In genomic region chr3:89340465-89340864, GRCm38 (mm10) we compare ENCODE assay signal across 9 mouse cellular contexts. TPM values are rescaled to one million over a fixed set of nuclear protein-coding genes. Genes with fewer than 3 reads are reported as not detected.
DNase-seq lines count a peak whose midpoint lies in the region; ATAC-seq and TF ChIP-seq lines count a peak whose summit lies in the region.
"Had no signal": no experiment of that assay in that cellular context is flagged by ENCODE, and none has a peak within 500 bp of the region (broad histone marks: within the 10 kb centered on the region; RNA-seq: fewer than 3 reads in every experiment).

No protein-coding gene starts in this region.

- WGBS in embryonic facial prominence, embryonic 11.5 days = 2% methylated on average over 11 of the region's 11 CpGs
- WGBS in heart, embryonic 11.5 days (ENCODE audit: insufficient replicate concordance) = 7% methylated on average over 11 of the region's 11 CpGs
- 4% methylated on average over 11 of the region's 11 CpGs for WGBS in kidney, postnatal 0 days
- 4% methylated on average over 11 of the region's 11 CpGs for WGBS in neural tube, embryonic 15.5 days

- H3K4me2 ChIP-seq in embryonic facial prominence, embryonic 11.5 days (ENCODE audit: low read depth, low read length) = peak overlapping the region; percentile 57
- peak overlapping the region; percentile 63 for H3K4me2 ChIP-seq in heart, embryonic 11.5 days
- peak overlapping the region; percentile 50 for H3K4me2 ChIP-seq in kidney, postnatal 0 days (ENCODE audit: low read length)
- H3K4me2 ChIP-seq in neural tube, embryonic 15.5 days = peak overlapping the region; percentile 66

- H3K4me3 ChIP-seq in embryonic facial prominence, embryonic 11.5 days (ENCODE audit: low read depth, low read length) = peak overlapping the region; percentile 19; the same call in 1 of the 2 replicates
- H3K4me3 ChIP-seq in heart, embryonic 11.5 days (ENCODE audit: low read depth, low read length) = peak overlapping the region; percentile 19; the same call in 1 of the 2 replicates
- H3K4me3 ChIP-seq in kidney, postnatal 0 days (replicated peaks; ENCODE audit: low read depth, low read length) = no peak overlapping the region
- H3K4me3 ChIP-seq in neural tube, embryonic 15.5 days (replicated peaks) = peak overlapping the region; percentile 35

- TF ChIP-seq CTCF in kidney, postnatal 0 days (IDR thresholded peaks at IDR 0.05; ENCODE audit: low read depth) = peak; percentile 97

- DNase-seq in adrenal gland, postnatal 14 days = peak; percentile 84
- DNase-seq in embryonic facial prominence, embryonic 11.5 days (ENCODE audit: low spot score) = peak; percentile 92
- peak; percentile 78 for DNase-seq in kidney, postnatal 0 days (ENCODE audit: low spot score)
- DNase-seq in lung, adult 18-20 months = peak; percentile 64 to 78
- DNase-seq in thymus, postnatal 10 days (ENCODE audit: low spot score in 2 of 2) = peak; percentile 58 to 83

- H3K27me3 ChIP-seq in embryonic facial prominence, embryonic 11.5 days (ENCODE audit: control insufficient read depth, insufficient read depth, low read length) = no peaks in the 10 kb centered on the region
- H3K27me3 ChIP-seq in heart, embryonic 11.5 days (ENCODE audit: control insufficient read depth, insufficient read depth, low read length) = peaks cover 2% of the 10 kb centered on the region; the same call in 1 of the 2 replicates
- no peaks in the 10 kb centered on the region for H3K27me3 ChIP-seq in kidney, postnatal 0 days (ENCODE audit: insufficient read depth, low read length)
- no peaks in the 10 kb centered on the region for H3K27me3 ChIP-seq in neural tube, embryonic 15.5 days (replicated peaks)

- no peak overlapping the region for H3K27ac ChIP-seq in embryonic facial prominence, embryonic 11.5 days (replicated peaks; ENCODE audit: low read depth, low read length)
- no peak overlapping the region for H3K27ac ChIP-seq in heart, embryonic 11.5 days (ENCODE audit: low read depth, low read length)
- no peak overlapping the region for H3K27ac ChIP-seq in kidney, postnatal 0 days
- no peak overlapping the region for H3K27ac ChIP-seq in neural tube, embryonic 15.5 days (replicated peaks)

- peak; percentile 68 for ATAC-seq in CD4-positive, CD25-positive, alpha-beta regulatory T cell, adult 4 months
- 0 out of 2 replicates have a peak, but pooled peaks have one; percentile 7 for ATAC-seq in embryonic facial prominence, embryonic 11.5 days (replicated peaks; ENCODE audit: insufficient number of reproducible peaks, low FRiP score, low TSS enrichment, low read depth)
- no peak for ATAC-seq in heart, embryonic 11.5 days (replicated peaks; ENCODE audit: insufficient number of reproducible peaks, low FRiP score, low TSS enrichment)
- no peak for ATAC-seq in kidney, postnatal 0 days (replicated peaks; ENCODE audit: low FRiP score, low read depth)
- peak; percentile 63 for ATAC-seq in neural tube, embryonic 15.5 days (ENCODE audit: low FRiP score)

- peak overlapping the region; percentile 48 for H3K9ac ChIP-seq in embryonic facial prominence, embryonic 11.5 days (replicated peaks; ENCODE audit: low read length)
- 0 out of 2 replicates have a peak overlapping the region, but pooled peaks have one; percentile 16 for H3K9ac ChIP-seq in heart, embryonic 11.5 days (ENCODE audit: low read depth, low read length)
- H3K9ac ChIP-seq in kidney, postnatal 0 days (ENCODE audit: low read depth, low read length) = no peak overlapping the region
- peak overlapping the region; percentile 39 for H3K9ac ChIP-seq in neural tube, embryonic 15.5 days (replicated peaks)

- H3K4me1 ChIP-seq in embryonic facial prominence, embryonic 11.5 days (ENCODE audit: control insufficient read depth, insufficient read depth, low read length) = peaks cover 8% of the 10 kb centered on the region
- peaks cover 26% of the 10 kb centered on the region for H3K4me1 ChIP-seq in heart, embryonic 11.5 days (ENCODE audit: control insufficient read depth, insufficient read depth, low read length)
- H3K4me1 ChIP-seq in kidney, postnatal 0 days (replicated peaks; ENCODE audit: insufficient read depth, low read length) = peaks cover 5% of the 10 kb centered on the region
- peaks cover 54% of the 10 kb centered on the region for H3K4me1 ChIP-seq in neural tube, embryonic 15.5 days

- no peaks in the 10 kb centered on the region for H3K9me3 ChIP-seq in embryonic facial prominence, embryonic 11.5 days (replicated peaks; ENCODE audit: control insufficient read depth, low read length)
- H3K9me3 ChIP-seq in heart, embryonic 11.5 days (replicated peaks; ENCODE audit: control insufficient read depth, low read length) = no peaks in the 10 kb centered on the region
- no peaks in the 10 kb centered on the region for H3K9me3 ChIP-seq in kidney, postnatal 0 days (replicated peaks; ENCODE audit: low read length)
- no peaks in the 10 kb centered on the region for H3K9me3 ChIP-seq in neural tube, embryonic 15.5 days (replicated peaks)

- H3K36me3 ChIP-seq in embryonic facial prominence, embryonic 11.5 days (replicated peaks; ENCODE audit: control insufficient read depth, insufficient read depth, low read depth, low read length) = no peaks in the 10 kb centered on the region; the same call in 1 of the 2 replicates
- peaks cover 5% of the 10 kb centered on the region; the same call in 1 of the 2 replicates for H3K36me3 ChIP-seq in heart, embryonic 11.5 days (ENCODE audit: control insufficient read depth, insufficient read depth, low read length)
- peaks cover 16% of the 10 kb centered on the region for H3K36me3 ChIP-seq in kidney, postnatal 0 days (ENCODE audit: insufficient read depth, low read length)
- peaks cover 21% of the 10 kb centered on the region; the same call in 1 of the 2 replicates for H3K36me3 ChIP-seq in neural tube, embryonic 15.5 days

RNA-seq across cellular contexts. Expression of gene Efna4, which starts 2.6 kb away (rescaled TPM):
- not detected for polyA plus RNA-seq in CD4-positive, CD25-positive, alpha-beta regulatory T cell, adult 4 months (2017; shearing (Covaris generic))
- 0.26 and 0.68 TPM in 2 replicates for total RNA-seq in adrenal gland, postnatal 14 days (2021)
- polyA plus RNA-seq in embryonic facial prominence, embryonic 11.5 days (2014; fragmentation: Nextera tagmentation; extraction: Ambion mirVana) = 39.1 and 39.5 TPM in 2 replicates
- polyA plus RNA-seq in heart, embryonic 11.5 days (2014; fragmentation: Nextera tagmentation; extraction: Ambion mirVana) = 9.3 and 10.2 TPM in 2 replicates
- polyA plus RNA-seq in kidney, postnatal 0 days (2015; fragmentation: Nextera tagmentation; extraction: Ambion mirVana) = 24.4 and 25.4 TPM in 2 replicates
- 3.0 and 5.9 TPM in 2 replicates for polyA plus RNA-seq in neural tube, embryonic 15.5 days (2015; fragmentation: Nextera tagmentation; extraction: Ambion mirVana)

RNA-seq across cellular contexts. Expression of gene Adam15, which starts 9.3 kb away (rescaled TPM):
- polyA plus RNA-seq in CD4-positive, CD25-positive, alpha-beta regulatory T cell, adult 4 months (2017; shearing (Covaris generic)) = 10 to 100 TPM in 1 of 2 experiments, 1 to 10 TPM in 1; 8.5 to 13.3 TPM
- 66.0 and 79.5 TPM in 2 replicates for total RNA-seq in adrenal gland, postnatal 14 days (2021)
- 17.8 and 17.9 TPM in 2 replicates for polyA plus RNA-seq in embryonic facial prominence, embryonic 11.5 days (2014; fragmentation: Nextera tagmentation; extraction: Ambion mirVana)
- 23.3 and 25.9 TPM in 2 replicates for polyA plus RNA-seq in heart, embryonic 11.5 days (2014; fragmentation: Nextera tagmentation; extraction: Ambion mirVana)
- polyA plus RNA-seq in kidney, postnatal 0 days (2015; fragmentation: Nextera tagmentation; extraction: Ambion mirVana) = 85.4 and 90.7 TPM in 2 replicates
- 69.9 and 71.9 TPM in 2 replicates for polyA plus RNA-seq in neural tube, embryonic 15.5 days (2015; fragmentation: Nextera tagmentation; extraction: Ambion mirVana)

RNA-seq across cellular contexts. Expression of gene Efna3, which starts 17.7 kb away (rescaled TPM):
- not detected for polyA plus RNA-seq in CD4-positive, CD25-positive, alpha-beta regulatory T cell, adult 4 months (2017; shearing (Covaris generic))
- total RNA-seq in adrenal gland, postnatal 14 days (2021) = 0.38 and 0.59 TPM in 2 replicates
- 6.6 and 8.3 TPM in 2 replicates for polyA plus RNA-seq in embryonic facial prominence, embryonic 11.5 days (2014; fragmentation: Nextera tagmentation; extraction: Ambion mirVana)
- 1.9 TPM in 2 replicates for polyA plus RNA-seq in heart, embryonic 11.5 days (2014; fragmentation: Nextera tagmentation; extraction: Ambion mirVana)
- 4.2 and 6.1 TPM in 2 replicates for polyA plus RNA-seq in kidney, postnatal 0 days (2015; fragmentation: Nextera tagmentation; extraction: Ambion mirVana)
- 95.8 and 107 TPM in 2 replicates for polyA plus RNA-seq in neural tube, embryonic 15.5 days (2015; fragmentation: Nextera tagmentation; extraction: Ambion mirVana)
- total RNA-seq: gastrocnemius, postnatal 36 days had no signal

RNA-seq across cellular contexts. Expression of gene Dcst2, which starts 21.3 kb away (rescaled TPM):
- under 1 TPM in 1 of 2 experiments, not detected in 1; 0.42 TPM for polyA plus RNA-seq in CD4-positive, CD25-positive, alpha-beta regulatory T cell, adult 4 months (2017; shearing (Covaris generic))
- total RNA-seq in adrenal gland, postnatal 14 days (2021) = 0.68 and 0.70 TPM in 2 replicates
- 0.32 TPM in 1 of 2 replicates, not detected in the other for polyA plus RNA-seq in embryonic facial prominence, embryonic 11.5 days (2014; fragmentation: Nextera tagmentation; extraction: Ambion mirVana)
- polyA plus RNA-seq in heart, embryonic 11.5 days (2014; fragmentation: Nextera tagmentation; extraction: Ambion mirVana) = 0.07 TPM in 1 of 2 replicates, not detected in the other
- 0.57 and 0.62 TPM in 2 replicates for polyA plus RNA-seq in kidney, postnatal 0 days (2015; fragmentation: Nextera tagmentation; extraction: Ambion mirVana)
- 0.18 and 0.26 TPM in 2 replicates for polyA plus RNA-seq in neural tube, embryonic 15.5 days (2015; fragmentation: Nextera tagmentation; extraction: Ambion mirVana)
- total RNA-seq: gastrocnemius, postnatal 36 days had no signal

RNA-seq across cellular contexts. Expression of gene Dcst1, which starts 24.6 kb away (rescaled TPM):
- 1 to 10 TPM in 1 of 2 experiments, under 1 TPM in 1; 0.59 to 1.1 TPM for polyA plus RNA-seq in CD4-positive, CD25-positive, alpha-beta regulatory T cell, adult 4 months (2017; shearing (Covaris generic))
- total RNA-seq in adrenal gland, postnatal 14 days (2021) = 0.30 and 0.71 TPM in 2 replicates
- polyA plus RNA-seq in embryonic facial prominence, embryonic 11.5 days (2014; fragmentation: Nextera tagmentation; extraction: Ambion mirVana) = 0.21 TPM in 1 of 2 replicates, not detected in the other
- 0.17 and 0.21 TPM in 2 replicates for polyA plus RNA-seq in heart, embryonic 11.5 days (2014; fragmentation: Nextera tagmentation; extraction: Ambion mirVana)
- polyA plus RNA-seq in kidney, postnatal 0 days (2015; fragmentation: Nextera tagmentation; extraction: Ambion mirVana) = 6.2 TPM in 2 replicates
- 0.86 and 1.2 TPM in 2 replicates for polyA plus RNA-seq in neural tube, embryonic 15.5 days (2015; fragmentation: Nextera tagmentation; extraction: Ambion mirVana)
- total RNA-seq: gastrocnemius, postnatal 36 days had no signal

Comparison
In these comparisons a context has a peak if more than half of its experiments do, and no peak if none do; other contexts are left out.
1. ATAC-seq: peak in CD4-positive, CD25-positive, alpha-beta regulatory T cell, adult 4 months (single experiment), embryonic facial prominence, embryonic 11.5 days (single experiment) and neural tube, embryonic 15.5 days (single experiment); none in heart, embryonic 11.5 days (single experiment) and kidney, postnatal 0 days (single experiment).
2. RNA of gene Efna3, which starts 17.7 kb away (polyA plus RNA-seq): 95.8 to 107 TPM in neural tube, embryonic 15.5 days; 6.6 to 8.3 TPM in embryonic facial prominence, embryonic 11.5 days, 4.2 to 6.1 TPM in kidney, postnatal 0 days, 1.9 TPM in heart, embryonic 11.5 days and not detected in CD4-positive, CD25-positive, alpha-beta regulatory T cell, adult 4 months; every median in the first group is over 10 times any median in the second.
3. Peak in every context shown above with its lines, with median percentiles within 50 percentile points of each other: DNase-seq and H3K4me2 ChIP-seq.